Mouse (Mus musculus) megakaryocyte, adult 5-6 weeks (primary cell): ENCODE measurements at regions not wholly inside any gene's neighbourhood (a gene's known extent, or its start where the extent isn't known, plus 50 kb on each side); places are given as distances from the start of the nearest gene placed in this dataset.

Experiments
- ATAC-seq: 2 replicates; pipeline ENCODE4 v1.8.0; 2016; ENCODE audit warnings: mild to moderate bottlenecking, inconsistent platforms; ENCODE audit not compliant: poor library complexity, severe bottlenecking

GRCm38 (mm10) chr2:79131743-79132517 is 123.3 kb upstream of the Itga4 start:
- ATAC-seq, result peak; percentile 86

- no peak for ATAC-seq
Observed at GRCm38 (mm10) chr2:79132518-79132845, 122.7 kb upstream of the Itga4 start.

- no peak for ATAC-seq
Observed at GRCm38 (mm10) chr2:79134281-79134680, 120.9 kb upstream of the Itga4 start.

DNA sequence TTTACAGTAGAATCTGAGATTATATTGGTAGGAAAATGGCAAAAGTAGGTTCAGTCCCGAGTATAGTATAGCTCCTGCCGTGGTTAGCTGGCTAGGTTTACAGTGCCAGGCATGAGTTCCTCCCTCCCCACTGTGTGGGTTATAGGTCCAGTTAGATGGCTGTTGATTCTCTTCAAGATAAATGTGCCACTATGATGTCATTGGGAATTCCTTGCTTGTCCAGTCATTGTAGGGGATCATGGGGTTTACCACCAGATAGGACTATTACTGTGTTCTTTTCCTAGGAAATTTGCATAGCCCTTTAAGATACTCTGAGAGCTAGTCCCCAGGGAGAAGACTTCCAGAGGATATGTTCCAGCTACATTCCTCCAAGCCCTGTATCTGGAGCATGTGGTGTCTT is 119.2 kb upstream of the Itga4 start:
- no peak for ATAC-seq

DNA sequence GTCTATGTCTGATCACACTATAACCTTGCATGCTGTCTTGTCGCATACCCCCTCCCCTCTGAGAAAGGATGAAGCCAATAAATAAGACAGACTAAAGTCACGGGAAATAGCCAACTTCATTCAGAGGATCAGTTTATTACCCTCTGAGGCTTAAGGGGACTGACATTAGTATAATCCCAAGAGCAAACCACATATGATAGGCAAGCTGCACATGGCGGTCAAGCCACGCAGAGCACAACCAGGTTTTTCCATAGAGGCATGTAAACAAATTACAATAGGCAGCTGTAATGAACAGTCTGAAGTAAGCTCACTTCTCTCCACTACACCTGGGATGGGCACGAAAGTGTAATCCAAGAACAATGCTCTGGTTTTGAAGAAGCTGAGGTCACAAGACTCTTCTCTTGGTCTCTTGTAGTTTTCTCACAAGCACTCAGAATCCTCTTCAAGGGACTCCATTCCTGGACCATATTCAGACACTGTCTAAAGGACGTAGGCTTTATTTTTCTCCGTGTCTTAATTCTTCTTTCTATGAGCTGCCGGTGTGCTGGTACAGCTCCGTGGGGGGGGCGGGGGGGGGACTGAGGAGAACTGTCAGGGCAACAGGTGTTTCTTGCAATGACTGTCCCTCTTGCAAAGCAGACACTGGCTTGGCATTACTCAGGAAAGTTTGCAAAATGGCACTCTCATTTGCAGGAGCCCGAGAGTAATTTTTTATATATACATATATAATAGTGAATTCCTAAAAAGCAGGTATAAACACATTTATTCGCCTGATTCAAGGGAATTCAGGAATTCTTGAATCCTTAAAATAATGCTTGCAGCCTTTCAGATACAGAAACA is 118.4 kb upstream of the Itga4 start:
- ATAC-seq, result no peak

DNA sequence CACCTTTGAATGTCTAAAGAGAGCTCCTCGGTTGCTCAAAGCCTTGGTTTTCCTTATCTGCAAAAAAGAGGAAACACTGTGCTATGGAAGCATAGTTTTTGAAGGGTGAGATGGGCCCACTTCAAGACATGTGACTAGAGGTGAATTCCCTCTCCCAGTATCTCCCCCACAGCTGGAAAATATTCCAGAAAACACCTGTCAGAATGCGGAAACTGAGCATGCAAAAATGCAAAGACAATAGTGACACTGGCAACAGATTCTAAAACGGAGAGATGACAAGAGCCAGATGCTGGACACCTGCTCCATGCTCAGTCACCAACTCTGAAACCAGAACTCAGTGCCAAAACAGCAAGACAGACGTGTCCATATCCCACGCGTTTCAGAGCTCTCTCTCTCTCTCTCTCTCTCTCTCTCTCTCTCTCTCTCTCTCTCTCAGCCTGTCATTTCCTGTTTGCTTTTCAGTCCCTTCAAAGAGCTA is 117.5 kb upstream of the Itga4 start:
- ATAC-seq, result peak; percentile 31; the same call in 1 of the 2 replicates

GRCm38 (mm10) chr2:79138368-79139109 is 116.7 kb upstream of the Itga4 start:
- ATAC-seq, result no peak

DNA sequence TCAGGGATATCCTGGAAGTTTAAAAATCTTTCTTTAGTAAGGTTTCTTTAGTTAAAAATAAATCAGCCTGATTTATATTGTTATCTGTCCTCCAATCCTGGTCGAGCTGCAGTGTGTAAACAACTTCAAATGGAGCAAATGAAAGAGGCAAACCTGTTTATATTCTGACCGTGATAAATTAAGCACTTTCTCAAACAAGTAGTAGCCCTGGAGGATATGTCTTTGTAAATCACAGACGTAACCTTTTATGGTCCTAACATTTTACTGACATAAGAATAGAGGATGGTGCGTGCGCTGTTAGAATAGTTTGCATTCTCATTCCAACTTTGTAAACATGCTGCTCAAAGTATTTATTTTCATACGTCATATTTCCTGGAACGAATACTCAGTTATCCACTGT is 113.3 kb upstream of the Itga4 start:
- no peak for ATAC-seq

- no peak for ATAC-seq
Observed at GRCm38 (mm10) chr2:79143196-79143595, 112.0 kb upstream of the Itga4 start.

- ATAC-seq, result peak; percentile 88
Observed at GRCm38 (mm10) chr2:79145897-79146296, 109.3 kb upstream of the Itga4 start.

DNA sequence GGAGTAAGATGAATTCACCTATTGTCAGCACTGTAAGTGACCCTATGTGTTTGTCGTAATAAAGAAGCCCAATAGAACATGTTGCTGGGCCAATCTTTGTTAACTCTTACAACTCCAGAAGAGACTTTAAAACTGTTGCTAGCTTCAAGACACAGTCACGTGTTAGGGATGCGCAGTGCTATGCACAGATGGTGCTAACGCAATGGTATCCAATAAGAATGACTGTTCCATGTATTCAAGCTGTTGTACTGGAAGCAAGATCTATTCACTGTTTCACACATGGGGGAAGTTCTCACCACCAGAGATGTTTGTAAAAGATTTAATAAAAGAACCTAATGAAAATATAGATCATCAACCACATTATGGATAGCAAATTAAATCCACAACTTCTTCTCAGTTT is 108.7 kb upstream of the Itga4 start:
- no peak for ATAC-seq

DNA sequence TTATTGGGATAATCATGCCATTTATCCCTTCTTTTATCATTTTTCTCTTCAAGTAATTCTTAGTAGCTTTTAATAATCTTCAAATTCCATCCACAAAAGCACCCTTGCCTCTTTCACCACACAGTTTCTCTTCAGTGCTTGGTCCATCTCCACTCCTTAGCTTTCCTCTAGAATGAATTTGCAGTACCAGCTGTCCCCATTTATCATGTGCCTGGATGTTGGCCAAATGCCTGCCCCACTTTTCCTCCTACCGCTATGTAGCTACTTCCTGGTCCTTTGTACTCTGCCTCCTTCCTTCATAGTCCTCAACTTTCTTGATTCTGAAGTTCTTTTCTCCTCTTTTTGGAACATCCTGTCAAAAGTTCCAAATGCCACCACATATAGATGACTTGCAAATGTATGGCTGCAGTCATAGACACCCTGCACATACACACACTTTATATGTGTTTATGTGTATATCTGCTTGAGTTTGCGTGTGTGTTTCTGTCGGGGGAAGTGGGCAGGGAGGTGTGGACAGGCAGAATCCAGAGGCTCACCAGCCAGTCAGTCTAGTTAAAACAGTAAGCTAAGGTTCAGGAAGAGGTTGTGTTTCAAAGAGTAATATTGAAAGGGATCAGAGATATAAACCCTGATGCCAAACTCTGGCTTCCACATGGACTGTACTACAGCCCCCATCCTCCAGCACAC is 106.1 kb upstream of the Itga4 start:
- peak; percentile 28; the same call in 1 of the 2 replicates for ATAC-seq

DNA sequence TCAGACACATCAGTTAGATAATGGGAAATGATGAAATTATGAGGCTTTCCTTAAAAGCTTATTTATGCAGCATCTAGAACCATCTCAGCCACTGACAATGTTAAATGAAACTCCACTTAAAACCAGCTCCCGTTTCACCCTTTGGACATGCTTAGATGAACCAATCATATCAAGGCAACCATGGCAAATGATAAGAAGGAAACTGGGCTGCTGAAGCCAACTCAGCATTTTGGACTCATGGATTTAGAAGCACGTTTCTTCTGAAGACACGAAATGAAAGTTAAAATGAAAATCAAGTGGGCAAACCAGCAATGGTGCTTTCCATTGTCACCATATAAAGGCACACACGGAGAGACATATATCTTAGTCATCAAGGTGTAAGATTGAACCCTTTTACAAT is 103.6 kb upstream of the Itga4 start:
- no peak for ATAC-seq

GRCm38 (mm10) chr2:79152031-79152694 is 103.1 kb upstream of the Itga4 start:
- no peak for ATAC-seq

GRCm38 (mm10) chr2:79152695-79153057 is 102.5 kb upstream of the Itga4 start:
- ATAC-seq, result no peak

- ATAC-seq, result peak; percentile 49
Observed at GRCm38 (mm10) chr2:79153070-79153469, 102.2 kb upstream of the Itga4 start.

DNA sequence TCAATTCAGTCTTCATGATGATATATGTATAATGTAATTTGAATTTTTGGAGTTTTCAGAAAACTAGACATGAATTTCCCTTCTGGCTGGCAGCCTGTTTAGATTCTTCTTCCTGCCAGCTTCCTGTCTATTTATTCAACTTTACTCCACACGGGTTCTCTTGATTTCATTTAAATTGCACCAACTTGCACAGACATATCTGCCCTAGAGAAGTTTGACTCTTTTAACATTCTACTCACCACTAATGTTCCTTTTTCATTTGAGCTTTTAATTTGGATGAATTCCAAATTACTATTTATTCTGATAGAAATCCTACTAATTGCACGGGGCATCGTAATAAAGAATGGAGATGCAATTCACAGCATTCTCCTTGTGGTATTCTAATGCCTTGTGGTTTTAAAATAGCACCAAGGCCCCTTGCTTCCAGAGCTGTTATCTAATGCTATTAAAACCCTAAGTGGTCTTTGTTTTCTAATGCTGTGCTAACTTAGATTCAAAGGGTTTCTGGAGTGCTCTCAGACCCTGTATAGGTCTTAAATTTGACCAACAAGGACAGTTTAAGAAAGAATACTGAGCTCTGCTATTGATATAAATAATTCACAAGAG is 96.7 kb upstream of the Itga4 start:
- no peak for ATAC-seq

- no peak for ATAC-seq
Observed at GRCm38 (mm10) chr2:79159336-79159735, 95.9 kb upstream of the Itga4 start.

- 0 out of 2 replicates have a peak, but pooled peaks have one; percentile 43 for ATAC-seq
Observed at GRCm38 (mm10) chr2:79172967-79173919, 82.0 kb upstream of the Itga4 start.
